Mouse (Mus musculus) E14TG2a.4 (cell line): Measurements from ENCODE around the gene Scpep1.

Source experiments
- CTCF ChIP-seq: conservative IDR thresholded peaks from 2 replicates; pipeline ENCODE4 v1.5.1; 2014; ENCODE audit warnings: low read length
- POU5F1 ChIP-seq: IDR thresholded peaks from 2 replicates; pipeline ENCODE4 v1.6.1; 2014; ENCODE audit warnings: low read length, borderline replicate concordance

- TF ChIP-seq CTCF (no peak), POU5F1 (no peak)
Observed at GRCm38 (mm10) chr11:88897624-88898379, 57.5 kb downstream of the Scpep1 start.
